Comparison of ENCODE assay signal across 11 mouse cellular contexts in genomic region chr2:4802395-4803176, GRCm38 (mm10).
A peak's percentile ranks its signal among the peaks of the same experiment; 100 is the strongest.
DNase-seq lines count a peak whose midpoint lies in the region; ATAC-seq lines count a peak whose summit lies in the region.
"Had no signal": no experiment of that assay in that cellular context is flagged by ENCODE, and none has a peak within 500 bp of the region (broad histone marks: within the 10 kb centered on the region; RNA-seq: fewer than 3 reads in every experiment).

No protein-coding gene starts in this region.

- peak overlapping the region; percentile 24; the same call in 1 of the 2 replicates for H3K4me2 ChIP-seq in neural tube, embryonic 12.5 days (replicated peaks)
- no peak overlapping the region for H3K4me2 ChIP-seq in hindbrain, embryonic 11.5 days (replicated peaks; ENCODE audit: low read depth, low read length)
- H3K4me2 ChIP-seq in midbrain, embryonic 12.5 days (replicated peaks), result peak overlapping the region; percentile 43
- H3K4me2 ChIP-seq in kidney, embryonic 14.5 days (replicated peaks; ENCODE audit: low read depth, low read length), result no peak overlapping the region
- H3K4me2 ChIP-seq: liver, embryonic 15.5 days had no signal

- H3K4me1 ChIP-seq in neural tube, embryonic 12.5 days, result peaks cover 5% of the 10 kb centered on the region; the same call in 1 of the 2 replicates
- H3K4me1 ChIP-seq in hindbrain, embryonic 11.5 days (replicated peaks; ENCODE audit: control insufficient read depth, insufficient read depth, low read length), result no peaks in the 10 kb centered on the region; the same call in 1 of the 2 replicates
- H3K4me1 ChIP-seq in midbrain, embryonic 12.5 days, result peaks cover 2% of the 10 kb centered on the region; the same call in 1 of the 2 replicates
- no peaks in the 10 kb centered on the region for H3K4me1 ChIP-seq in kidney, embryonic 14.5 days (ENCODE audit: control insufficient read depth, insufficient read depth, low read length)
- H3K4me1 ChIP-seq: liver, embryonic 15.5 days had no signal

- no peaks in the 10 kb centered on the region for H3K9me3 ChIP-seq in neural tube, embryonic 12.5 days
- H3K9me3 ChIP-seq in hindbrain, embryonic 11.5 days (ENCODE audit: control insufficient read depth, low read length), result no peaks in the 10 kb centered on the region
- no peaks in the 10 kb centered on the region for H3K9me3 ChIP-seq in midbrain, embryonic 12.5 days
- no peaks in the 10 kb centered on the region for H3K9me3 ChIP-seq in kidney, embryonic 14.5 days (ENCODE audit: control insufficient read depth, low read length)
- H3K9me3 ChIP-seq: liver, embryonic 15.5 days had no signal

- 51% methylated on average over 18 of the region's 18 CpGs for WGBS in neural tube, embryonic 12.5 days
- 56% methylated on average over 18 of the region's 18 CpGs for WGBS in hindbrain, embryonic 11.5 days
- WGBS in midbrain, embryonic 12.5 days, result 45% methylated on average over 18 of the region's 18 CpGs
- 61% methylated on average over 18 of the region's 18 CpGs for WGBS in kidney, embryonic 14.5 days

- no peak overlapping the region for H3K9ac ChIP-seq in neural tube, embryonic 12.5 days
- H3K9ac ChIP-seq in hindbrain, embryonic 11.5 days (ENCODE audit: low read depth, low read length), result no peak overlapping the region
- 0 out of 2 replicates have a peak overlapping the region, but pooled peaks have one; percentile 8 for H3K9ac ChIP-seq in midbrain, embryonic 12.5 days (replicated peaks)
- no peak overlapping the region for H3K9ac ChIP-seq in kidney, embryonic 14.5 days (ENCODE audit: low read depth, low read length)
- H3K9ac ChIP-seq: liver, embryonic 15.5 days had no signal

- no peaks in the 10 kb centered on the region for H3K27me3 ChIP-seq in neural tube, embryonic 12.5 days (replicated peaks)
- H3K27me3 ChIP-seq in hindbrain, embryonic 11.5 days (ENCODE audit: control insufficient read depth, insufficient read depth, low read length), result no peaks in the 10 kb centered on the region
- peaks cover 4% of the 10 kb centered on the region; the same call in 1 of the 2 replicates for H3K27me3 ChIP-seq in midbrain, embryonic 12.5 days
- 0 out of 2 replicates have a peak, but pooled peaks cover 2% of the 10 kb centered on the region for H3K27me3 ChIP-seq in kidney, embryonic 14.5 days (ENCODE audit: control insufficient read depth, insufficient read depth, low read length)
- H3K27me3 ChIP-seq: liver, embryonic 15.5 days had no signal

- H3K4me3 ChIP-seq in neural tube, embryonic 12.5 days, result no peak overlapping the region
- H3K4me3 ChIP-seq in hindbrain, embryonic 11.5 days (ENCODE audit: low read depth, low read length), result no peak overlapping the region
- no peak overlapping the region for H3K4me3 ChIP-seq in midbrain, embryonic 12.5 days
- H3K4me3 ChIP-seq in kidney, embryonic 14.5 days (ENCODE audit: low read length), result no peak overlapping the region
- H3K4me3 ChIP-seq: gastrocnemius, adult 2 months; liver, embryonic 15.5 days had no signal

- no peak for DNase-seq in neural tube, embryonic 10.5 days (ENCODE audit: extremely low spot score, low spot score)
- DNase-seq in hindbrain, embryonic 11.5 days (ENCODE audit: low spot score), result no peak
- no peak for DNase-seq in heart, adult 11 months
- no peak for DNase-seq in natural killer cell, adult 2 months (ENCODE audit: low spot score in 2 of 2)
- no peak for DNase-seq in layer of hippocampus, adult 18-20 months (ENCODE audit: low spot score in 2 of 2)
- DNase-seq: gastrocnemius, adult 2 months; layer of hippocampus, adult 9-11 months had no signal

- peak; percentile 76; the same call in 1 of the 2 replicates for ATAC-seq in neural tube, embryonic 12.5 days (ENCODE audit: low FRiP score, low read depth)
- peak; percentile 47; the same call in 1 of the 2 replicates for ATAC-seq in hindbrain, embryonic 11.5 days (ENCODE audit: low FRiP score)
- peak; percentile 66; the same call in 1 of the 2 replicates for ATAC-seq in midbrain, embryonic 12.5 days (ENCODE audit: low FRiP score, low read depth)
- ATAC-seq in kidney, embryonic 14.5 days (ENCODE audit: low FRiP score, low TSS enrichment), result no peak

- no peaks in the 10 kb centered on the region for H3K36me3 ChIP-seq in neural tube, embryonic 12.5 days
- H3K36me3 ChIP-seq in hindbrain, embryonic 11.5 days (ENCODE audit: control insufficient read depth, insufficient read depth, low read length), result no peaks in the 10 kb centered on the region
- H3K36me3 ChIP-seq in midbrain, embryonic 12.5 days, result no peaks in the 10 kb centered on the region
- H3K36me3 ChIP-seq in kidney, embryonic 14.5 days (ENCODE audit: control insufficient read depth, insufficient read depth, low read length), result no peaks in the 10 kb centered on the region
- H3K36me3 ChIP-seq: liver, embryonic 15.5 days had no signal

- no peak overlapping the region for H3K27ac ChIP-seq in neural tube, embryonic 12.5 days
- no peak overlapping the region for H3K27ac ChIP-seq in hindbrain, embryonic 11.5 days (ENCODE audit: low read depth, low read length)
- H3K27ac ChIP-seq in midbrain, embryonic 12.5 days (replicated peaks), result peak overlapping the region; percentile 27; the same call in 1 of the 2 replicates
- H3K27ac ChIP-seq in kidney, embryonic 14.5 days (ENCODE audit: low read depth, low read length), result no peak overlapping the region
- H3K27ac ChIP-seq: gastrocnemius, adult 2 months; liver, embryonic 15.5 days had no signal

Comparison
In these comparisons a context has a peak if more than half of its experiments do, and no peak if none do; other contexts are left out.
1. H3K4me2 ChIP-seq: peak in neural tube, embryonic 12.5 days (single experiment) and midbrain, embryonic 12.5 days (single experiment); none in hindbrain, embryonic 11.5 days (single experiment) and kidney, embryonic 14.5 days (single experiment).